Comparison of ENCODE assay signal across 28 mouse cellular contexts in the genomic region with DNA sequence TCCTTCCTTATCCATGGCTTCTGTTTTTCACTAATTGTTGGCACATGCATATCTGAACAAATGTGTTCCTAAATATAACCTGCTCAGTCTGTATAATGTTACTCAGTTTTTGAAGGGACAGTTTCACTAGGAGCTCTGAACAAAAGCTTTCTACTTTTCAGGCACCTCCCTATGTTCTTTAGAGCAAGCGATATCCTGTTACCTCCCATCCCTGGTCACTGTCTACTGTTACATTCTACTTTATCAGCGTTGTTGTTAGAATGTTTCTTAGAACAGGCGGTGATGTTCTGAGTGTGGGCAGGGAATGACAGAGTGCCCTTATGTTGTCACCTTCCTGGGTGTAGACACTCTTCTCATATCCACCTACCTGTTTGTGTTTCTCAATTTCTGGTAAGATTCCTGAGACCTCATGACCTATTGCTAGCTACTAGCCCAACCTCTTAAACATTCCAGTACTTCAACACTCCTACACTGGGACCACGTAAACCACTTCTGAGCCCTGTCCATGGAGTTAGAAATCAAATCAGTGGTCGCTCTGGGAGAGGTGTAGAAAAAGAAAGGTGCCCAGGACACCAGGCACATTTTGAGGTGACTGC. TPM values are rescaled to one million over a fixed set of nuclear protein-coding genes. Genes with fewer than 3 reads are reported as not detected.
A peak's percentile ranks its signal among the peaks of the same experiment; 100 is the strongest.
DNase-seq lines count a peak whose midpoint lies in the region; ATAC-seq and TF ChIP-seq lines count a peak whose summit lies in the region.
"Had no signal": no experiment of that assay in that cellular context is flagged by ENCODE, and none has a peak within 500 bp of the region (broad histone marks: within the 10 kb centered on the region; RNA-seq: fewer than 3 reads in every experiment).

No protein-coding gene starts in this region.

- ATAC-seq in heart, postnatal 0 days (ENCODE audit: insufficient read depth, low read depth): peak; percentile 24; the same call in 1 of the 2 replicates
- ATAC-seq in heart, embryonic 11.5 days (replicated peaks; ENCODE audit: insufficient number of reproducible peaks, low FRiP score, low TSS enrichment): no peak; the same call in 1 of the 2 replicates
- peak; percentile 23; the same call in 1 of the 2 replicates for ATAC-seq in kidney, embryonic 16.5 days (ENCODE audit: low FRiP score, low TSS enrichment)
- ATAC-seq in midbrain, postnatal 0 days (ENCODE audit: low FRiP score): no peak
- ATAC-seq: forebrain, embryonic 14.5 days; forebrain, postnatal 0 days; hindbrain, embryonic 16.5 days; Patski had no signal

- TF ChIP-seq CTCF in heart, postnatal 0 days (IDR thresholded peaks at IDR 0.05; ENCODE audit: low read depth): no peak
- no peak for TF ChIP-seq CTCF in lung, adult 2 months (IDR thresholded peaks at IDR 0.05; ENCODE audit: insufficient read depth, low read length)
- no peak for TF ChIP-seq CTCF in midbrain, postnatal 0 days (IDR thresholded peaks at IDR 0.05)

- no peak for TF ChIP-seq POLR2A in lung, adult 2 months (IDR thresholded peaks at IDR 0.05; ENCODE audit: borderline replicate concordance, extremely low read depth, low read depth, low read length)

- H3K4me2 ChIP-seq in heart, postnatal 0 days (ENCODE audit: low read depth, low read length): no peak overlapping the region
- no peak overlapping the region for H3K4me2 ChIP-seq in heart, embryonic 11.5 days
- H3K4me2 ChIP-seq in kidney, embryonic 16.5 days (replicated peaks; ENCODE audit: low read depth, low read length): no peak overlapping the region
- no peak overlapping the region for H3K4me2 ChIP-seq in midbrain, postnatal 0 days (ENCODE audit: low read depth, low read length, poor library complexity, severe bottlenecking)
- H3K4me2 ChIP-seq: heart, embryonic 13.5 days; hindbrain, embryonic 13.5 days had no signal

- no peak overlapping the region for H3K4me3 ChIP-seq in heart, postnatal 0 days (ENCODE audit: low read depth, low read length)
- no peak overlapping the region for H3K4me3 ChIP-seq in heart, embryonic 11.5 days (ENCODE audit: low read depth, low read length)
- no peak overlapping the region for H3K4me3 ChIP-seq in kidney, embryonic 16.5 days (ENCODE audit: low read length)
- H3K4me3 ChIP-seq in lung, adult 2 months (replicated peaks; ENCODE audit: extremely low read depth, low read depth, low read length): no peak overlapping the region
- H3K4me3 ChIP-seq in midbrain, postnatal 0 days (ENCODE audit: low read depth, low read length): no peak overlapping the region
- H3K4me3 ChIP-seq: gastrocnemius, adult 2 months; heart, embryonic 13.5 days; hindbrain, embryonic 10.5 days; hindbrain, embryonic 13.5 days had no signal

- H3K27ac ChIP-seq in heart, postnatal 0 days (ENCODE audit: low read depth): no peak overlapping the region
- H3K27ac ChIP-seq in heart, embryonic 11.5 days (ENCODE audit: low read depth, low read length): no peak overlapping the region
- no peak overlapping the region for H3K27ac ChIP-seq in kidney, embryonic 16.5 days (ENCODE audit: low read length)
- no peak overlapping the region for H3K27ac ChIP-seq in midbrain, postnatal 0 days (ENCODE audit: low read depth, low read length)
- H3K27ac ChIP-seq: gastrocnemius, adult 2 months; heart, embryonic 13.5 days; hindbrain, embryonic 10.5 days; hindbrain, embryonic 13.5 days had no signal

- no peaks in the 10 kb centered on the region for H3K27me3 ChIP-seq in heart, postnatal 0 days (ENCODE audit: control insufficient read depth, insufficient read depth, low read length)
- H3K27me3 ChIP-seq in heart, embryonic 11.5 days (ENCODE audit: control insufficient read depth, insufficient read depth, low read length): no peaks in the 10 kb centered on the region
- H3K27me3 ChIP-seq in kidney, embryonic 16.5 days (ENCODE audit: insufficient read depth, low read length): no peaks in the 10 kb centered on the region
- H3K27me3 ChIP-seq in midbrain, postnatal 0 days (ENCODE audit: insufficient read depth, low read length): no peaks in the 10 kb centered on the region
- H3K27me3 ChIP-seq: CH12.LX; heart, embryonic 13.5 days; hindbrain, embryonic 13.5 days had no signal

- H3K9ac ChIP-seq in heart, postnatal 0 days (replicated peaks; ENCODE audit: low read depth, low read length): no peak overlapping the region
- no peak overlapping the region for H3K9ac ChIP-seq in heart, embryonic 11.5 days (ENCODE audit: low read depth, low read length)
- H3K9ac ChIP-seq in kidney, embryonic 16.5 days (replicated peaks; ENCODE audit: low read length): no peak overlapping the region
- no peak overlapping the region for H3K9ac ChIP-seq in midbrain, postnatal 0 days (replicated peaks; ENCODE audit: low read length, poor library complexity, severe bottlenecking)
- H3K9ac ChIP-seq: forebrain, postnatal 0 days; heart, embryonic 13.5 days; hindbrain, embryonic 13.5 days had no signal

- TF ChIP-seq EP300 in heart, postnatal 0 days (IDR thresholded peaks at IDR 0.05; ENCODE audit: low read depth): no peak

- peak; percentile 16 for DNase-seq in heart, postnatal 0 days (ENCODE audit: low spot score)
- DNase-seq in kidney, postnatal 36 days: no peak
- peak; percentile 16 for DNase-seq in lung, postnatal 25 days (ENCODE audit: low spot score)
- DNase-seq in lung, adult 2 months: no peak
- DNase-seq in fat pad, adult 2 months (ENCODE audit: extremely low read depth, low read depth, low spot score): peak; percentile 11
- no peak for DNase-seq in midbrain, postnatal 0 days (ENCODE audit: low spot score)
- DNase-seq: adrenal gland, postnatal 10 days; adrenal gland, postnatal 36 days; B cell, adult 2 months; cerebellum, adult 18-20 months; cerebellum, adult 9-10 months; cerebellum, postnatal 14 days; forebrain, postnatal 0 days; gastrocnemius, adult 2 months; gastrocnemius, postnatal 14 days; heart, adult 11 months; heart, postnatal 10 days; heart, postnatal 36 days had no signal

- 37% methylated on average over 5 of the region's 5 CpGs for WGBS in heart, postnatal 0 days
- 57% methylated on average over 5 of the region's 5 CpGs for WGBS in heart, embryonic 11.5 days (ENCODE audit: insufficient replicate concordance)
- WGBS in kidney, embryonic 16.5 days: 55% methylated on average over 5 of the region's 5 CpGs
- WGBS in lung, adult 2 months: 68% methylated on average over 5 of the region's 5 CpGs
- 93% methylated on average over 5 of the region's 5 CpGs for WGBS in midbrain, postnatal 0 days

- peaks cover 5% of the 10 kb centered on the region for H3K4me1 ChIP-seq in heart, postnatal 0 days (ENCODE audit: control insufficient read depth, insufficient read depth)
- H3K4me1 ChIP-seq in heart, embryonic 11.5 days (ENCODE audit: control insufficient read depth, insufficient read depth, low read length): no peaks in the 10 kb centered on the region
- no peaks in the 10 kb centered on the region for H3K4me1 ChIP-seq in kidney, embryonic 16.5 days (ENCODE audit: insufficient read depth, low read length)
- H3K4me1 ChIP-seq in lung, adult 2 months (ENCODE audit: control insufficient read depth, insufficient read depth, low read length): no peaks in the 10 kb centered on the region
- H3K4me1 ChIP-seq in midbrain, postnatal 0 days (ENCODE audit: insufficient read depth, low read length): no peaks in the 10 kb centered on the region
- H3K4me1 ChIP-seq: hindbrain, embryonic 10.5 days; hindbrain, embryonic 13.5 days had no signal

- no peaks in the 10 kb centered on the region for H3K36me3 ChIP-seq in heart, postnatal 0 days (replicated peaks; ENCODE audit: control insufficient read depth, insufficient read depth, low read length)
- no peaks in the 10 kb centered on the region for H3K36me3 ChIP-seq in heart, embryonic 11.5 days (ENCODE audit: control insufficient read depth, insufficient read depth, low read length)
- no peaks in the 10 kb centered on the region for H3K36me3 ChIP-seq in kidney, embryonic 16.5 days (ENCODE audit: insufficient read depth, low read length)
- no peaks in the 10 kb centered on the region for H3K36me3 ChIP-seq in midbrain, postnatal 0 days (ENCODE audit: insufficient read depth, low read length)
- H3K36me3 ChIP-seq: G1E; heart, embryonic 13.5 days; hindbrain, embryonic 10.5 days; hindbrain, embryonic 13.5 days had no signal

- no peaks in the 10 kb centered on the region for H3K9me3 ChIP-seq in heart, postnatal 0 days (replicated peaks; ENCODE audit: control insufficient read depth, low read length)
- no peaks in the 10 kb centered on the region for H3K9me3 ChIP-seq in heart, embryonic 11.5 days (replicated peaks; ENCODE audit: control insufficient read depth, low read length)
- H3K9me3 ChIP-seq in kidney, embryonic 16.5 days (ENCODE audit: low read length): no peaks in the 10 kb centered on the region
- no peaks in the 10 kb centered on the region for H3K9me3 ChIP-seq in midbrain, postnatal 0 days (ENCODE audit: low read length)
- H3K9me3 ChIP-seq: G1E; heart, embryonic 13.5 days; hindbrain, embryonic 10.5 days; hindbrain, embryonic 13.5 days had no signal

RNA-seq across cellular contexts. Expression of a gene that starts 35.7 kb away (rescaled TPM):
- 1.3 and 3.1 TPM in 2 replicates for total RNA-seq in heart, postnatal 0 days (2014; rRNA removed; ENCODE audit: low replicate concordance)
- 0.20 and 0.32 TPM in 2 replicates for polyA plus RNA-seq in heart, postnatal 0 days (2015; fragmentation: Nextera tagmentation; extraction: Ambion mirVana)
- not detected in 2 replicates for polyA plus RNA-seq in heart, embryonic 11.5 days (2014; fragmentation: Nextera tagmentation; extraction: Ambion mirVana)
- polyA plus RNA-seq in kidney, embryonic 16.5 days (2015; fragmentation: Nextera tagmentation; extraction: Ambion mirVana): 1.7 and 2.1 TPM in 2 replicates
- polyA plus RNA-seq in lung, adult 2 months (2012; rRNA removed): 1.7 and 2.4 TPM in 2 replicates
- 0.42 and 0.77 TPM in 2 replicates for total RNA-seq in midbrain, postnatal 0 days (2014; rRNA removed)
- 0.78 and 1.2 TPM in 2 replicates for polyA plus RNA-seq in midbrain, postnatal 0 days (2015; fragmentation: Nextera tagmentation; extraction: Ambion mirVana)
- total RNA-seq: CH12.LX; gastrocnemius, adult 2 months had no signal

RNA-seq across cellular contexts. Expression of a gene that starts 37.7 kb away (rescaled TPM):
- 35.7 and 54.6 TPM in 2 replicates for total RNA-seq in heart, postnatal 0 days (2014; rRNA removed; ENCODE audit: low replicate concordance)
- polyA plus RNA-seq in heart, postnatal 0 days (2015; fragmentation: Nextera tagmentation; extraction: Ambion mirVana): 55.9 and 56.5 TPM in 2 replicates
- polyA plus RNA-seq in heart, embryonic 11.5 days (2014; fragmentation: Nextera tagmentation; extraction: Ambion mirVana): 84.2 and 109 TPM in 2 replicates
- polyA plus RNA-seq in kidney, embryonic 16.5 days (2015; fragmentation: Nextera tagmentation; extraction: Ambion mirVana): 124 and 144 TPM in 2 replicates
- polyA plus RNA-seq in lung, adult 2 months (2012; rRNA removed): 32.5 and 33.5 TPM in 2 replicates
- total RNA-seq in midbrain, postnatal 0 days (2014; rRNA removed): 71.5 and 91.8 TPM in 2 replicates
- 121 and 155 TPM in 2 replicates for polyA plus RNA-seq in midbrain, postnatal 0 days (2015; fragmentation: Nextera tagmentation; extraction: Ambion mirVana)

Comparison
In these comparisons a context has a peak if more than half of its experiments do, and no peak if none do; other contexts are left out.
1. ATAC-seq: peak in heart, postnatal 0 days (single experiment) and kidney, embryonic 16.5 days (single experiment); none in heart, embryonic 11.5 days (single experiment) and midbrain, postnatal 0 days (single experiment).
2. DNase-seq: peak in heart, postnatal 0 days (single experiment), lung, postnatal 25 days (single experiment) and fat pad, adult 2 months (single experiment); none in kidney, postnatal 36 days (0 of 2), lung, adult 2 months (single experiment) and midbrain, postnatal 0 days (single experiment).